Mouse (Mus musculus): Measurements from ENCODE around the gene Gm11564. TPM values are rescaled to one million over a fixed set of nuclear protein-coding genes. Genes with fewer than 3 reads are reported as not detected.

The Gm11564 gene
- polyA plus RNA-seq (2012; rRNA removed), result not detected in 2 replicates

GRCm38 (mm10) chr11:99815566-99815965 lies at the start of gene Gm11564:
Gene Gm11564 (minus strand): TSS chr11:99815666.

DNA sequence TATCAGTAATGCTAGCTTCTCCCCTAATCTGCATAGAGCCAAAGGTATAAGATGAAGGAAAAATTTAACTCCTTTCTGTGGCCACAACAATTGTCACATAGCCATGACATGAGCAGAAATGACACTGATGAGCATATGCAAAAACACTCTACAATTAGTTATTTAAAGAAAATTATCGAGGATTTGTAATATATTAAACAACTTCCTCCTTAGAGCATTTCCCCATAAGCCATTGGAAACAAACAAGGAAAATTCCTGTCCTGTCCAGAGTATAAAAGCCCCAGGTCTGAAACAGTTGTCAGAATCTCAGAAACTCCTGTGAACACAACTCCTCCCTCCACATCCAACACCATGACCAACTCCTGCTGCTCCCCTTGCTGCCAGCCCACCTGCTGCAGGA lies 48.7 kb upstream of the Gm11564 start, which contains the start of gene Gm11559:
Gm11559 (plus strand) TSS at position 301 of the 400 bp plus-strand sequence.

GRCm38 (mm10) chr11:99857617-99858016 lies 42.2 kb upstream of the Gm11564 start, which contains the start of gene Gm11568:
Gene Gm11568 (plus strand): TSS chr11:99857917.

DNA sequence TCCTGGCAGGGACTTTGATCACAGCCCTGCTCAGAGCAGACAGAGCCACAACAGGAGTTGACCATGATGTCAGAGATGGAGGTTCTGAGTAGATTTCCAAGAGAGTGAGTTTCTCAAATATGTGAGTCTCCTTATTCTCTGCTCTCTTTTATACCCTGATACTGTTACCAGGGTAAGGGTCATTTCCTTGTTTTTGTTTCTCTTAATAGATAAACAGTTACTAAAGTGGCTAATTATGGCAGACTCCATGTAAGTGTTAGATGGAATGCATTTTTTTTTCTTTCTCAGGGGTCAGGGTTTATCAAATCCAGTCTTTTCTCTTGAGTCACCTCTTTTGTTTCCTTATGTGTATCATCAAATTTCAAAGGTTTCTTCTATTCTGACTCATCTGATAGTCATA lies 36.0 kb upstream of the Gm11564 start, which contains the start of gene Krtap4-16:
Krtap4-16 (minus strand) TSS at position 101 of the 400 bp plus-strand sequence.

DNA sequence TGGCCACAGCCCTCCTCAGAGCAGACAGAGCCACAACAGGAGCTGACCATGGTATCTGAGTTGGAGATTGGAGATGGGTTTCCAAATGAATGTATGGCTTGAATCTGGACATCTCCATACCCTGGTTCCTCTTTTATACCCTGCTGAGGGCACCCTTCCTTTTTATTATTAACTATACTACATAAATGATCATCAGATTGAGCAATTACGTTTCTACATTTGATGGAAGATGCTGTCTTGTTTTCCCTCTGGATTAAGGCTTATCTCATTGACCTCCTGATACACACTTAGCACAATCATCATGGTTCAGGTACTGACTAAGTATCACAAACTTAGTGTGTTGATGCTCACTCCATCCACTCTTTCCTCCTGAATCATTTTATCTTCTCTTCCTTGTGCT lies 22.5 kb upstream of the Gm11564 start, which contains the start of gene 2300003K06Rik:
2300003K06Rik (minus strand) TSS at position 101 of the 400 bp plus-strand sequence.

DNA sequence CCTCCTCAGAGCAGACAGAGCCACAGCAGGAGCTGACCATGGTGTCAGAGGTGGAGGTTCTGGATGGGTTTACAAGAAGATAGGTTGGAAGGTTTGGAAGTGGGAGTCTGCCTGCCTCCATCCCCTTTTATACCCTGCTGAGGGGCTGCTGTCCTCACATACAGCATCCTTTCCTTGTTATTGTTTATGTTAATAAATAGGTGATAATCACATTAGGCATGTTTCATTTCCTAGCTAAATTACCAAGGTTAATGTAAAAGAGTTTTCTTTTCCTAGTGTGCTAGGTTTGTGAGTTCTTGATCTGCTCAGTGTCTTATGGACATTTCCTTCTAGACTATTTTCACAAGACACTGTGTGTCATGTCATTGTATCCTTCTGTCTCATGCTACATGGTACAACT lies 5.7 kb downstream of the Gm11564 start, which contains the start of gene Krtap4-13:
Krtap4-13 (minus strand) TSS at position 101 of the 400 bp plus-strand sequence.

GRCm38 (mm10) chr11:99804346-99804745 lies 11.1 kb downstream of the Gm11564 start, which contains the start of gene Gm11554:
Gene Gm11554 (minus strand): TSS chr11:99804446.

GRCm38 (mm10) chr11:99798832-99799231 lies 16.6 kb downstream of the Gm11564 start, which contains the start of gene Gm11569:
Gene Gm11569 (minus strand): TSS chr11:99798932.

GRCm38 (mm10) chr11:99793367-99793766 lies 22.1 kb downstream of the Gm11564 start, which contains the start of gene Gm11596:
Gene Gm11596 (minus strand): TSS chr11:99793467.

DNA sequence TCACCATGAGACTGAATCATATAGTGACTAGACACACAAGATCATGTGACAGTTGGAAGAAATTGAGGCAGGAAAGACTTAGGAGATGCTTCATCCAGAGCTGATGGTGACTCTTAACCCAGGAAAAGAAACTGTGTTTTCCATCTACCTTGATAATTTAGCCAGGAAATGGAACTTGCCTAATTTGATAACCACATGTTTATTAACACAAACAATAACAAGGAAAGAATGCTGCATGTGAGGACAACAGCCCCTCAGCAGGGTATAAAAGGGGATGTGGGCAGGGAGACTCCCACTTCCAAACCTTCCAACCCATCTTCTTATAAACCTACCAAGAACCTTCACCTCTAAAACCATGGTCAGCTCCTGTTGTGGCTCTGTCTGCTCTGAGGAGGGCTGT lies 30.6 kb downstream of the Gm11564 start, which contains the start of gene Krtap4-9:
Krtap4-9 (plus strand) TSS at position 301 of the 400 bp plus-strand sequence.

GRCm38 (mm10) chr11:99780604-99781003 lies 34.9 kb downstream of the Gm11564 start, which contains the start of gene Krtap4-8:
Gene Krtap4-8 (minus strand): TSS chr11:99780704.

DNA sequence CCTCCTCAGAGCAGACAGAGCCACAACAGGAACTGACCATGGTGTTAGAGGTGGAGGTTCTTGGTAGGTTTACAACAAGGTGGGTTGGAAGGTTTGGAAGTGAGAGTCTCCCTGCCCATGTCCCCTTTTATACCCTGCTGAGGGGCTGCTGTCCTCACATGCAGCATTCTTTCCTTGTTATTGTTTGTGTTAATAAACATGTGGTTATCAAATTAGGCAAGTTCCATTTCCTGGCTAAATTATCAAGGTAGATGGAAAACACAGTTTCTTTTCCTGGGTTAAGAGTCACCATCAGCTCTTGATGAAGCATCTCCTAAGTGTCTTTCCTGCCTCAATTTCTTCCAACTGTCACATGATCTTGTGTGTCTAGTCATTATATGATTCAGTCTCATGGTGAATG lies 42.7 kb downstream of the Gm11564 start, which contains the start of gene Gm11595:
Gm11595 (minus strand) TSS at position 101 of the 400 bp plus-strand sequence.

Other genes with a start within 250 kb of the Gm11564 start
- gene Krtap3-1, start 249.0 kb downstream of the Gm11564 start, polyA plus RNA-seq (2012; rRNA removed), result not detected in 2 replicates
- gene Krtap1-5, start 234.7 kb downstream of the Gm11564 start, polyA plus RNA-seq (2012; rRNA removed), result not detected in 2 replicates
- gene Krtap1-4, start 232.0 kb downstream of the Gm11564 start, polyA plus RNA-seq (2012; rRNA removed), result 0.21 TPM in 1 of 2 replicates, not detected in the other
- not detected in 2 replicates for gene Krtap1-3, start 224.3 kb downstream of the Gm11564 start, polyA plus RNA-seq (2012; rRNA removed)
- gene Krtap9-3, start 217.6 kb downstream of the Gm11564 start, polyA plus RNA-seq (2012; rRNA removed), result not detected in 2 replicates
- gene Gm11938, start 212.4 kb downstream of the Gm11564 start, polyA plus RNA-seq (2012; rRNA removed), result not detected in 2 replicates
- not detected in 2 replicates for gene Gm11937, start 205.5 kb downstream of the Gm11564 start, polyA plus RNA-seq (2012; rRNA removed)
- not detected in 2 replicates for gene Krtap2-4, start 200.8 kb downstream of the Gm11564 start, polyA plus RNA-seq (2012; rRNA removed)
- gene Gm11562, start 195.2 kb downstream of the Gm11564 start, polyA plus RNA-seq (2012; rRNA removed), result not detected in 2 replicates
- not detected in 2 replicates for gene Krtap4-1, start 187.4 kb downstream of the Gm11564 start, polyA plus RNA-seq (2012; rRNA removed)
- not detected in 2 replicates for gene Krtap4-2, start 180.6 kb downstream of the Gm11564 start, polyA plus RNA-seq (2012; rRNA removed)
- not detected in 2 replicates for gene Krtap4-7, start 171.6 kb downstream of the Gm11564 start, polyA plus RNA-seq (2012; rRNA removed)
- not detected in 2 replicates for gene Gm11555, start 165.4 kb downstream of the Gm11564 start, polyA plus RNA-seq (2012; rRNA removed)
- gene Gm11563, start 156.7 kb downstream of the Gm11564 start, polyA plus RNA-seq (2012; rRNA removed), result not detected in 2 replicates
- gene Krtap4-6, start 149.7 kb downstream of the Gm11564 start, polyA plus RNA-seq (2012; rRNA removed), result not detected in 2 replicates
- not detected in 2 replicates for gene Gm14190, start 124.9 kb downstream of the Gm11564 start, polyA plus RNA-seq (2012; rRNA removed)
- not detected in 2 replicates for gene Gm14180, start 81.4 kb downstream of the Gm11564 start, polyA plus RNA-seq (2012; rRNA removed)
- gene Gm11595, start 42.8 kb downstream of the Gm11564 start, polyA plus RNA-seq (2012; rRNA removed), result not detected in 2 replicates
- gene Krtap4-8, start 35.0 kb downstream of the Gm11564 start, polyA plus RNA-seq (2012; rRNA removed), result not detected in 2 replicates
- not detected in 2 replicates for gene Krtap4-9, start 30.5 kb downstream of the Gm11564 start, polyA plus RNA-seq (2012; rRNA removed)
- not detected in 2 replicates for gene Gm11596, start 22.2 kb downstream of the Gm11564 start, polyA plus RNA-seq (2012; rRNA removed)
- gene Gm11569, start 16.7 kb downstream of the Gm11564 start, polyA plus RNA-seq (2012; rRNA removed), result not detected in 2 replicates
- 0.25 TPM in 1 of 2 replicates, not detected in the other for gene Gm11554, start 11.2 kb downstream of the Gm11564 start, polyA plus RNA-seq (2012; rRNA removed)
- gene Krtap4-13, start 5.8 kb downstream of the Gm11564 start, polyA plus RNA-seq (2012; rRNA removed), result 0.36 TPM in 1 of 2 replicates, not detected in the other
- not detected in 2 replicates for gene 2300003K06Rik, start 22.4 kb upstream of the Gm11564 start, polyA plus RNA-seq (2012; rRNA removed)
- not detected in 2 replicates for gene Krtap4-16, start 35.9 kb upstream of the Gm11564 start, polyA plus RNA-seq (2012; rRNA removed)
- gene Gm11568, start 42.3 kb upstream of the Gm11564 start, polyA plus RNA-seq (2012; rRNA removed), result not detected in 2 replicates
- not detected in 2 replicates for gene Gm11559, start 48.8 kb upstream of the Gm11564 start, polyA plus RNA-seq (2012; rRNA removed)
- gene Krtap9-1, start 57.7 kb upstream of the Gm11564 start, polyA plus RNA-seq (2012; rRNA removed), result not detected in 2 replicates
- gene Gm11567, start 63.5 kb upstream of the Gm11564 start, polyA plus RNA-seq (2012; rRNA removed), result not detected in 2 replicates
- gene Krtap31-1, start 92.3 kb upstream of the Gm11564 start, polyA plus RNA-seq (2012; rRNA removed), result not detected in 2 replicates
- not detected in 2 replicates for gene Gm11565, start 99.1 kb upstream of the Gm11564 start, polyA plus RNA-seq (2012; rRNA removed)
- gene Krtap31-2, start 120.6 kb upstream of the Gm11564 start, polyA plus RNA-seq (2012; rRNA removed), result not detected in 2 replicates
- not detected in 2 replicates for gene Krtap9-5, start 132.8 kb upstream of the Gm11564 start, polyA plus RNA-seq (2012; rRNA removed)
- gene Krtap29-1, start 163.4 kb upstream of the Gm11564 start, polyA plus RNA-seq (2012; rRNA removed), result not detected in 2 replicates
- not detected in 2 replicates for gene Krtap16-1, start 170.9 kb upstream of the Gm11564 start, polyA plus RNA-seq (2012; rRNA removed)
- not detected in 2 replicates for gene Krtap17-1, start 178.3 kb upstream of the Gm11564 start, polyA plus RNA-seq (2012; rRNA removed)
- gene Krt33a, start 200.5 kb upstream of the Gm11564 start, polyA plus RNA-seq (2012; rRNA removed), result not detected in 2 replicates
- gene Krt33b, start 214.2 kb upstream of the Gm11564 start, polyA plus RNA-seq (2012; rRNA removed), result not detected in 2 replicates
- not detected in 2 replicates for gene Krt34, start 225.9 kb upstream of the Gm11564 start, polyA plus RNA-seq (2012; rRNA removed)
- gene Krt31, start 234.9 kb upstream of the Gm11564 start, polyA plus RNA-seq (2012; rRNA removed), result 0.09 TPM in 1 of 2 replicates, not detected in the other

All from stomach, adult 2 months (tissue).